Mouse (Mus musculus): ENCODE measurements around the gene Gpr162. TPM values are rescaled to one million over a fixed set of nuclear protein-coding genes. Genes with fewer than 3 reads are reported as not detected.

Gpr162 gene
- polyA plus RNA-seq, 1 experiment: 177 TPM

GRCm38 (mm10) chr6:124829799-124830700 is 33.7 kb downstream of the Gpr162 start:
- Histone ChIP-seq H3K4me1 (ENCODE audit: control insufficient read depth, insufficient read depth, low read length) (no peaks in the 10 kb centered on the region), H3K27me3 (ENCODE audit: control insufficient read depth, insufficient read depth, low read length) (no peaks in the 10 kb centered on the region), H3K27ac (ENCODE audit: insufficient read depth, low read length) (peak overlapping the region; percentile 6; the same call in 1 of the 2 replicates), H3K4me3 (replicated peaks; ENCODE audit: insufficient read depth, low read depth, low read length) (peak overlapping the region; percentile 58)
- DNase-seq: peak; percentile 92 to 97
- TF ChIP-seq CTCF (IDR thresholded peaks at IDR 0.05; ENCODE audit: borderline replicate concordance, insufficient read depth, low read depth, low read length): no peak
- 0 out of 2 replicates have a peak, but pooled peaks have one; percentile 29 for TF ChIP-seq POLR2A (IDR thresholded peaks at IDR 0.05; ENCODE audit: borderline replicate concordance, insufficient read depth, low read length)
- under 1% methylated on average over 38 of the region's 38 CpGs for WGBS

- TF ChIP-seq CTCF (IDR thresholded peaks at IDR 0.05; ENCODE audit: borderline replicate concordance, insufficient read depth, low read depth, low read length) (no peak), POLR2A (IDR thresholded peaks at IDR 0.05; ENCODE audit: borderline replicate concordance, insufficient read depth, low read length) (peak; percentile 86)
- peak; percentile 99 to 100 for DNase-seq
- H3K27me3 ChIP-seq (ENCODE audit: control insufficient read depth, insufficient read depth, low read length): no peaks in the 10 kb centered on the region
- peak within 1 kb of the TSS; percentile 85 for H3K4me3 ChIP-seq (replicated peaks; ENCODE audit: insufficient read depth, low read depth, low read length)
- under 1% methylated on average over 55 of the region's 55 CpGs for WGBS
- no peaks in the 10 kb centered on the region for H3K4me1 ChIP-seq (ENCODE audit: control insufficient read depth, insufficient read depth, low read length)
- peak within 1 kb of the TSS; percentile 79 for H3K27ac ChIP-seq (ENCODE audit: insufficient read depth, low read length)
Measured at GRCm38 (mm10) chr6:124828868-124829798, 34.6 kb downstream of the Gpr162 start, which contains the start of the genes Usp5 and Cdca3. Gene Usp5, minus strand, starts transcription at chr6:124829484. Gene Cdca3, plus strand, starts transcription at chr6:124829547.

- H3K4me3 ChIP-seq (replicated peaks; ENCODE audit: insufficient read depth, low read depth, low read length): peak overlapping the region; percentile 66
- no peaks in the 10 kb centered on the region for H3K27me3 ChIP-seq (ENCODE audit: control insufficient read depth, insufficient read depth, low read length)
- WGBS: 15% methylated on average over 10 of the region's 10 CpGs
- peak; percentile 49 to 51 for DNase-seq
- no peaks in the 10 kb centered on the region for H3K4me1 ChIP-seq (ENCODE audit: control insufficient read depth, insufficient read depth, low read length)
- no peak overlapping the region; the same call in 1 of the 2 replicates for H3K27ac ChIP-seq (ENCODE audit: insufficient read depth, low read length)
- TF ChIP-seq CTCF (IDR thresholded peaks at IDR 0.05; ENCODE audit: borderline replicate concordance, insufficient read depth, low read depth, low read length): no peak
- TF ChIP-seq POLR2A (IDR thresholded peaks at IDR 0.05; ENCODE audit: borderline replicate concordance, insufficient read depth, low read length): no peak
Measured at GRCm38 (mm10) chr6:124828101-124828592, 35.6 kb downstream of the Gpr162 start.

GRCm38 (mm10) chr6:124822049-124822448 is 41.7 kb downstream of the Gpr162 start:
- no peak overlapping the region for H3K4me3 ChIP-seq (replicated peaks; ENCODE audit: insufficient read depth, low read depth, low read length)
- H3K27me3 ChIP-seq (ENCODE audit: control insufficient read depth, insufficient read depth, low read length): no peaks in the 10 kb centered on the region
- H3K27ac ChIP-seq (ENCODE audit: insufficient read depth, low read length): no peak overlapping the region
- WGBS: 98% methylated on average over 4 of the region's 4 CpGs
- DNase-seq: no peak
- H3K4me1 ChIP-seq (ENCODE audit: control insufficient read depth, insufficient read depth, low read length): no peaks in the 10 kb centered on the region
- no peak for TF ChIP-seq POLR2A (IDR thresholded peaks at IDR 0.05; ENCODE audit: borderline replicate concordance, insufficient read depth, low read length)
- TF ChIP-seq CTCF (IDR thresholded peaks at IDR 0.05; ENCODE audit: borderline replicate concordance, insufficient read depth, low read depth, low read length): no peak

- Histone ChIP-seq H3K4me3 (replicated peaks; ENCODE audit: insufficient read depth, low read depth, low read length) (no peak overlapping the region), H3K4me1 (ENCODE audit: control insufficient read depth, insufficient read depth, low read length) (no peaks in the 10 kb centered on the region), H3K27ac (ENCODE audit: insufficient read depth, low read length) (no peak overlapping the region), H3K27me3 (ENCODE audit: control insufficient read depth, insufficient read depth, low read length) (no peaks in the 10 kb centered on the region)
- 93% methylated on average over 5 of the region's 5 CpGs for WGBS
- TF ChIP-seq CTCF (IDR thresholded peaks at IDR 0.05; ENCODE audit: borderline replicate concordance, insufficient read depth, low read depth, low read length) (no peak), POLR2A (IDR thresholded peaks at IDR 0.05; ENCODE audit: borderline replicate concordance, insufficient read depth, low read length) (no peak)
- DNase-seq: no peak
Measured at GRCm38 (mm10) chr6:124820891-124821290, 42.9 kb downstream of the Gpr162 start.

GRCm38 (mm10) chr6:124817971-124818370 is 45.8 kb downstream of the Gpr162 start:
- Histone ChIP-seq H3K27me3 (ENCODE audit: control insufficient read depth, insufficient read depth, low read length) (no peaks in the 10 kb centered on the region), H3K27ac (ENCODE audit: insufficient read depth, low read length) (no peak overlapping the region), H3K4me1 (ENCODE audit: control insufficient read depth, insufficient read depth, low read length) (peaks cover 5% of the 10 kb centered on the region), H3K4me3 (replicated peaks; ENCODE audit: insufficient read depth, low read depth, low read length) (no peak overlapping the region)
- DNase-seq: no peak
- 91% methylated on average over 8 of the region's 8 CpGs for WGBS
- no peak for TF ChIP-seq POLR2A (IDR thresholded peaks at IDR 0.05; ENCODE audit: borderline replicate concordance, insufficient read depth, low read length)
- TF ChIP-seq CTCF (IDR thresholded peaks at IDR 0.05; ENCODE audit: borderline replicate concordance, insufficient read depth, low read depth, low read length): no peak

GRCm38 (mm10) chr6:124817563-124817962 is 46.2 kb downstream of the Gpr162 start:
- H3K27ac ChIP-seq (ENCODE audit: insufficient read depth, low read length): no peak overlapping the region
- H3K4me1 ChIP-seq (ENCODE audit: control insufficient read depth, insufficient read depth, low read length): peaks cover 5% of the 10 kb centered on the region
- 94% methylated on average over 8 of the region's 8 CpGs for WGBS
- TF ChIP-seq POLR2A (IDR thresholded peaks at IDR 0.05; ENCODE audit: borderline replicate concordance, insufficient read depth, low read length): no peak
- no peak for TF ChIP-seq CTCF (IDR thresholded peaks at IDR 0.05; ENCODE audit: borderline replicate concordance, insufficient read depth, low read depth, low read length)
- DNase-seq: no peak
- no peaks in the 10 kb centered on the region for H3K27me3 ChIP-seq (ENCODE audit: control insufficient read depth, insufficient read depth, low read length)
- H3K4me3 ChIP-seq (replicated peaks; ENCODE audit: insufficient read depth, low read depth, low read length): no peak overlapping the region

Measured in cerebellum, adult 2 months (tissue).